Mouse (Mus musculus): ENCODE data around the gene Sbsn. TPM values are rescaled to one million over a fixed set of nuclear protein-coding genes. Genes with fewer than 3 reads are reported as not detected.

The Sbsn gene
- polyA plus RNA-seq, 1 experiment from 2014 or later, result 2.3 TPM

- Histone ChIP-seq H3K4me3 (replicated peaks) (no peak within 1 kb of the TSS), H3K9ac (replicated peaks) (no peak within 1 kb of the TSS), H3K27ac (no peak within 1 kb of the TSS), H3K4me1 (replicated peaks) (no peaks in the 10 kb centered on the region), H3K4me2 (replicated peaks) (no peak within 1 kb of the TSS), H3K36me3 (no peaks in the 10 kb centered on the region), H3K9me3 (no peaks in the 10 kb centered on the region), H3K27me3 (0 out of 2 replicates have a peak, but pooled peaks cover 3% of the 10 kb centered on the region)
- no peak for ATAC-seq
- 43% methylated on average over 5 of the region's 5 CpGs for whole genome bisulfite sequencing
Observed at GRCm38 (mm10) chr7:30763456-30763855, 12.2 kb downstream of the Sbsn start, which contains the start of gene Dmkn. Dmkn (plus strand) TSS chr7:30763756.

DNA sequence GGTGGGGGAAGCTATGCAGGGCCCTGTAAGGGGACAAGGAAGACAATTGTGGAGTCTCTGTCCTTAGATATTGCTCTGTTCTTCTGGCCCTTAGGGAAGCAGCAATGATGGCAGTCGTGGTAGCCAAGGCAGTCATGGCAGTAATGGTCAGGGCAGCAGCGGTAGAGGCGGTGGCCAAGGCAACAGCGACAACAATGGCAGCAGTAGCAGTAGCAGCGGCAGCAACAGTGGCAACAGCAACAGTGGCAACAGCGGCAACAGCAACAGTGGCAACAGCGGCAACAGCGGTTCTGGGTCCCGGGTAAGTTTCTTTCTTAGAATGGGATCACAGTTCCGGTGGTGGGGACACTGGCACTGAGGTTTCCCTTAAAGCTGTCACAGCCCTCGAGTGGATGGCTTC, 13.9 kb downstream of the Sbsn start:
- no peak overlapping the region for H3K4me3 ChIP-seq (replicated peaks)
- H3K4me1 ChIP-seq (replicated peaks), result 0 out of 2 replicates have a peak, but pooled peaks cover 2% of the 10 kb centered on the region
- H3K9me3 ChIP-seq, result no peaks in the 10 kb centered on the region
- 45% methylated on average over 11 of the region's 11 CpGs for WGBS
- H3K9ac ChIP-seq (replicated peaks), result no peak overlapping the region
- no peak for ATAC-seq
- H3K27ac ChIP-seq, result no peak overlapping the region
- no peaks in the 10 kb centered on the region for H3K36me3 ChIP-seq
- H3K4me2 ChIP-seq (replicated peaks), result peak overlapping the region; percentile 25; the same call in 1 of the 2 replicates
- H3K27me3 ChIP-seq, result 0 out of 2 replicates have a peak, but pooled peaks cover 3% of the 10 kb centered on the region

DNA sequence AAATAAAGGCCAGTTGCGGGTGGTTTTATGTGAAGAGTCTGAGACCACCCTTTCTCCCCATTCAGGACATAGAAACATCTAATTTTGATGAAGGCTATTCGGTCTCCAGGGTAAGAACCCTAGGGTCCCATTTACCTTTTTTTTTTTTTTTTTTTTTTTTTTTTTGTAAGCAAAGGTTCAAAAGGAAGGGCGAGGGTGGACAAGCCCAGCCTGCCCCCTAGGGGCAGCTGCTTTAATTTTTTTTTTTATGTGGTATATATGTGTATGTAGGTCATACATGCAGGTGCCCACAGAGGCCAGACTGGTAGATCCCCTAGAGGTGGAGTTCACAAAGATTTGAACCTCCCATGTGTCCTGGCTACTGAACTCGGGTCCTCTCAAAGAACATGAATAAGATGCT, 15.1 kb downstream of the Sbsn start:
- WGBS, result 90% methylated on average over 4 of the region's 4 CpGs

DNA sequence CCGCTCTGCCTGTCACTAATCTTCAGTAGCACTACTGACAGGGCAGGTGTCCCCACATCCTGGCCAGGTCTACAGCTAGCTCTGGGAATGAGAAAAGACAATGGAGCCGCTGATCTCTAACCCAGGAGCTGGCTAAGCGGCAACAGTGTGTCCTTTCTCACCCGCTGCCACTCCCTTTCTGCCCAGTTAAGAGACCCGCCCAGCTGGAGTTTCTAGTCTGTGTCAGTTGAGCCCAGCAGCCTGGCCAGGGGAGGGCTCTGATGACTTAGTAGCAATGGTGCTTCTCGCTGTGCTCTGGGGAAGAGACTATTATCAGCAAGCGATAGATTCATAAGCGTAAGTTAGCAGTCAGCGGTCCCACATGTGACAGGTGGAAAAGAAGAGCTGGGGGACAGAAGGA, 18.0 kb downstream of the Sbsn start:
- ATAC-seq, result no peak
- no peaks in the 10 kb centered on the region for H3K36me3 ChIP-seq
- H3K4me3 ChIP-seq (replicated peaks), result no peak overlapping the region
- 26% methylated on average over 9 of the region's 9 CpGs for WGBS
- H3K27me3 ChIP-seq, result no peaks in the 10 kb centered on the region
- no peak overlapping the region for H3K27ac ChIP-seq
- H3K4me1 ChIP-seq (replicated peaks), result 0 out of 2 replicates have a peak, but pooled peaks cover 2% of the 10 kb centered on the region
- H3K9me3 ChIP-seq, result no peaks in the 10 kb centered on the region
- H3K9ac ChIP-seq (replicated peaks), result no peak overlapping the region
- H3K4me2 ChIP-seq (replicated peaks), result no peak overlapping the region

More for the DNA sequence above, 15.1 kb downstream of the Sbsn start:
- H3K4me3 ChIP-seq (replicated peaks), result no peak overlapping the region
- no peaks in the 10 kb centered on the region for H3K36me3 ChIP-seq
- no peak for ATAC-seq
- no peaks in the 10 kb centered on the region for H3K9me3 ChIP-seq
- H3K27me3 ChIP-seq, result 0 out of 2 replicates have a peak, but pooled peaks cover 3% of the 10 kb centered on the region
- no peak overlapping the region for H3K27ac ChIP-seq
- H3K9ac ChIP-seq (replicated peaks), result no peak overlapping the region
- no peak overlapping the region for H3K4me2 ChIP-seq (replicated peaks)
- H3K4me1 ChIP-seq (replicated peaks), result 0 out of 2 replicates have a peak, but pooled peaks cover 2% of the 10 kb centered on the region

DNA sequence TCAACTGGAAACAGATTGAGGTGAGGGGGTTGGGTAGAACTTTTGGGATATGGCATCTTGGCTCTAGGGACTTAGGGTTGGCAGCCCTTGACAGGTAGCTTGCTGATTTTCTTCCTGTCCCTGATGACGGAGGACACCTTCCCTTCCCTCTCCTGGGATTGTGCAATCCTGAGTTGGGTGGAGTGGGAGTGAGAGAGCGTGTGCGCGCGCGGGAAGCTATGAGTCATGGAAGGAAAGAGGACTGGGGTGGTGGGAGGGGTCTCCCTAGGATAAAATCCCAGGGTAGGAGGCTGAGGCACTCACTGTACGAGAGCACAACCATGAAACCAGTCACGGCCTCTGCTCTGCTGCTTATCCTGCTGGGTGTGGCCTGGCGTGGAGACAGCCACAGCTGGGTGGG, 24.8 kb downstream of the Sbsn start:
- Histone ChIP-seq H3K4me2 (replicated peaks) (no peak overlapping the region), H3K27ac (no peak overlapping the region), H3K27me3 (no peaks in the 10 kb centered on the region), H3K36me3 (no peaks in the 10 kb centered on the region), H3K9ac (replicated peaks) (no peak overlapping the region), H3K4me1 (replicated peaks) (no peaks in the 10 kb centered on the region), H3K4me3 (replicated peaks) (no peak overlapping the region), H3K9me3 (no peaks in the 10 kb centered on the region)
- 93% methylated on average over 9 of the region's 9 CpGs for WGBS
- ATAC-seq, result no peak

DNA sequence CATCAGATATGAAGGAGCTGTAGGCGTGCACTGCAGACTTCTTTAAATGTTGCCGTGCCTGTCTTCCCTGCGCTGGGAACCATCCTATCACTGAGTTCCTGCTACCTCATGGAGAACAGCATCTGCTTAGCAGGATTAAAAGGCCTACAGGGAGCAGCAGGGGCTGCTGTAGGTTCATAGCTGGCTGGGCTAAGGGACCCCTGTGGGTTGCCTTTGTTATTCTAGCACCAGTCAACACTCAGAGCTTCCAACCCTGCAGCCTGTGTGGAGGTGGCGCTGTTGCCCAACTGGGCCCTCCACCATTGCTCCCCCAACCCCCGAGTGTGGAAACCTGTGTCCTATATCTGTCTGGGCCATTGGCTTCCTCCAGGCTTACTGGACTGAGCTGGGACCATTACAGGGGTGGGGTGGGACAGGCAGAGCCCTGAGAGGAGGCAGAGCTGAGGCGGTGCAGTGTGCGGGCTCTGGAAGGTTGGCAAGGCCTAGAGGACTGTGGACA, 25.9 kb downstream of the Sbsn start:
- no peaks in the 10 kb centered on the region for H3K4me1 ChIP-seq (replicated peaks)
- H3K36me3 ChIP-seq, result no peaks in the 10 kb centered on the region
- no peak overlapping the region for H3K4me2 ChIP-seq (replicated peaks)
- ATAC-seq, result no peak; the same call in 1 of the 2 replicates
- 49% methylated on average over 7 of the region's 7 CpGs for WGBS
- H3K4me3 ChIP-seq (replicated peaks), result no peak overlapping the region
- no peak overlapping the region for H3K27ac ChIP-seq
- no peaks in the 10 kb centered on the region for H3K9me3 ChIP-seq
- H3K27me3 ChIP-seq, result no peaks in the 10 kb centered on the region
- H3K9ac ChIP-seq (replicated peaks), result no peak overlapping the region

GRCm38 (mm10) chr7:30777911-30778310, 26.6 kb downstream of the Sbsn start:
- Histone ChIP-seq H3K4me1 (replicated peaks) (no peaks in the 10 kb centered on the region), H3K27me3 (no peaks in the 10 kb centered on the region), H3K9me3 (no peaks in the 10 kb centered on the region), H3K9ac (replicated peaks) (no peak overlapping the region), H3K27ac (no peak overlapping the region), H3K4me2 (replicated peaks) (no peak overlapping the region), H3K4me3 (replicated peaks) (no peak overlapping the region), H3K36me3 (no peaks in the 10 kb centered on the region)
- 95% methylated on average over 1 of the region's 1 CpGs for WGBS
- ATAC-seq, result no peak

- 72% methylated on average over 4 of the region's 4 CpGs for WGBS
- no peaks in the 10 kb centered on the region for H3K36me3 ChIP-seq
- ATAC-seq, result no peak
Observed at GRCm38 (mm10) chr7:30781792-30782191, 30.5 kb downstream of the Sbsn start.

GRCm38 (mm10) chr7:30782658-30783057, 31.4 kb downstream of the Sbsn start:
- no peak for ATAC-seq
- Histone ChIP-seq H3K9me3 (no peaks in the 10 kb centered on the region), H3K4me1 (replicated peaks) (peaks cover 7% of the 10 kb centered on the region), H3K4me3 (replicated peaks) (no peak overlapping the region), H3K36me3 (no peaks in the 10 kb centered on the region), H3K9ac (replicated peaks) (no peak overlapping the region), H3K4me2 (replicated peaks) (no peak overlapping the region), H3K27ac (no peak overlapping the region), H3K27me3 (no peaks in the 10 kb centered on the region)
- WGBS, result 83% methylated on average over 3 of the region's 3 CpGs

More at GRCm38 (mm10) chr7:30781792-30782191, 30.5 kb downstream of the Sbsn start:
- H3K4me2 ChIP-seq (replicated peaks), result no peak overlapping the region
- H3K4me3 ChIP-seq (replicated peaks), result no peak overlapping the region
- H3K4me1 ChIP-seq (replicated peaks), result peaks cover 7% of the 10 kb centered on the region
- no peaks in the 10 kb centered on the region for H3K9me3 ChIP-seq
- H3K9ac ChIP-seq (replicated peaks), result no peak overlapping the region
- no peaks in the 10 kb centered on the region for H3K27me3 ChIP-seq
- no peak overlapping the region for H3K27ac ChIP-seq

- ATAC-seq, result 0 out of 2 replicates have a peak, but pooled peaks have one; percentile 27
- Histone ChIP-seq H3K9ac (replicated peaks) (no peak overlapping the region), H3K4me1 (replicated peaks) (peaks cover 7% of the 10 kb centered on the region), H3K27me3 (no peaks in the 10 kb centered on the region), H3K36me3 (no peaks in the 10 kb centered on the region), H3K27ac (peak overlapping the region; percentile 30; the same call in 1 of the 2 replicates), H3K4me3 (replicated peaks) (no peak overlapping the region), H3K9me3 (no peaks in the 10 kb centered on the region), H3K4me2 (replicated peaks) (no peak overlapping the region)
- WGBS, result 68% methylated on average over 1 of the region's 1 CpGs
Observed at GRCm38 (mm10) chr7:30785154-30785553, 33.9 kb downstream of the Sbsn start.

- H3K27me3 ChIP-seq, result no peaks in the 10 kb centered on the region
- H3K27ac ChIP-seq, result peak overlapping the region; percentile 30; the same call in 1 of the 2 replicates
- peak; percentile 74 for ATAC-seq
- H3K9me3 ChIP-seq, result no peaks in the 10 kb centered on the region
- H3K4me2 ChIP-seq (replicated peaks), result no peak overlapping the region
- H3K36me3 ChIP-seq, result no peaks in the 10 kb centered on the region
- H3K4me3 ChIP-seq (replicated peaks), result no peak overlapping the region
- H3K9ac ChIP-seq (replicated peaks), result no peak overlapping the region
- H3K4me1 ChIP-seq (replicated peaks), result peaks cover 7% of the 10 kb centered on the region
- WGBS, result 69% methylated on average over 13 of the region's 13 CpGs
Observed at GRCm38 (mm10) chr7:30785721-30786546, 34.7 kb downstream of the Sbsn start.

DNA sequence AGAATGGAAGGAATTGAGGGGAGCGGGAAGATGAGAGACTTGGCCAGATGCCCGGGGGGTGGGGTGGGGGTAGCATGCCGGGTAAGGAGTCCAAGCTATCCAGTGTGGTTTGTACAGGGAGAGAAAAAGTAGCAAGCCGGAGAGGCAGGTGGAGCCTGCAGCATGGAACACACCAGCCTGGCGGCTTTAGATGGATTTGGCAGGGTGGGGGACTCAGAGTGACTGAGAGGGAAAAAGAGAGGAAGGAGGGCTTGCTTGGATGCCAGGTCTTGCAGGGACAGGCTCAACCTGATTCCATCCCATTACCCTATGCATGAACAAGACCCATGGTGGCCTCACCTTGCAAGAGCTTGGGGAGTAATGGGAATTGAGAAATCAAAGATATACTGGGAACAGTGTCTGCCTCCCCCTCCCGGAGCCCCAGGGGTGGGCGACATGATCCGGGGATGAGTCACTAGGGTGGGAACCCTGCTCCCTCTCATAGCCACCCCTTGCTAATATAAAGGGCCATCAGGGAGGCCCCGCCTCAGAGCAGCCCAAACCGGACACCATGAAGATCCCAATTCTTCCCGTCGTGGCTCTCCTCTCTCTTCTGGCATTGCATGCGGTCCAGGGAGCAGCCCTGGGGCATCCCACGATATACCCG, 36.2 kb downstream of the Sbsn start, which contains the start of gene Krtdap:
Krtdap (plus strand) TSS at position 520 of the 646 bp plus-strand sequence.
- no peak within 1 kb of the TSS for H3K27ac ChIP-seq
- H3K4me1 ChIP-seq (replicated peaks), result peaks cover 7% of the 10 kb centered on the region
- H3K4me3 ChIP-seq (replicated peaks), result no peak within 1 kb of the TSS
- 42% methylated on average over 15 of the region's 15 CpGs for whole genome bisulfite sequencing
- H3K27me3 ChIP-seq, result no peaks in the 10 kb centered on the region
- H3K9ac ChIP-seq (replicated peaks), result no peak within 1 kb of the TSS
- no peak for ATAC-seq
- no peaks in the 10 kb centered on the region for H3K36me3 ChIP-seq
- H3K4me2 ChIP-seq (replicated peaks), result no peak within 1 kb of the TSS
- H3K9me3 ChIP-seq, result no peaks in the 10 kb centered on the region

All from midbrain, embryonic 13.5 days (tissue).